Mouse (Mus musculus) bone marrow macrophage, adult 2 months (primary cell): ENCODE results near the gene Olfr1392.

Experiments
- CTCF ChIP-seq: IDR thresholded peaks from 2 replicates; pipeline ENCODE4 v1.5.1; 2012; ENCODE audit warnings: low read depth, mild to moderate bottlenecking, low read length, moderate library complexity
- POLR2A ChIP-seq: IDR thresholded peaks from 2 replicates; pipeline ENCODE4 v1.6.1; 2012; ENCODE audit warnings: mild to moderate bottlenecking, low read depth, low read length, borderline replicate concordance

GRCm38 (mm10) chr11:49270368-49270767 is 14.7 kb upstream of the Olfr1392 start:
- no peak for TF ChIP-seq POLR2A
- TF ChIP-seq CTCF: no peak
